Mouse (Mus musculus): ENCODE data around the gene Ccdc96. TPM values are rescaled to one million over a fixed set of nuclear protein-coding genes. Genes with fewer than 3 reads are reported as not detected.

The Ccdc96 gene
- total RNA-seq (2023) = 1 to 10 TPM in 1 of 2 experiments, under 1 TPM in 1; 0.79 to 1.6 TPM

DNA sequence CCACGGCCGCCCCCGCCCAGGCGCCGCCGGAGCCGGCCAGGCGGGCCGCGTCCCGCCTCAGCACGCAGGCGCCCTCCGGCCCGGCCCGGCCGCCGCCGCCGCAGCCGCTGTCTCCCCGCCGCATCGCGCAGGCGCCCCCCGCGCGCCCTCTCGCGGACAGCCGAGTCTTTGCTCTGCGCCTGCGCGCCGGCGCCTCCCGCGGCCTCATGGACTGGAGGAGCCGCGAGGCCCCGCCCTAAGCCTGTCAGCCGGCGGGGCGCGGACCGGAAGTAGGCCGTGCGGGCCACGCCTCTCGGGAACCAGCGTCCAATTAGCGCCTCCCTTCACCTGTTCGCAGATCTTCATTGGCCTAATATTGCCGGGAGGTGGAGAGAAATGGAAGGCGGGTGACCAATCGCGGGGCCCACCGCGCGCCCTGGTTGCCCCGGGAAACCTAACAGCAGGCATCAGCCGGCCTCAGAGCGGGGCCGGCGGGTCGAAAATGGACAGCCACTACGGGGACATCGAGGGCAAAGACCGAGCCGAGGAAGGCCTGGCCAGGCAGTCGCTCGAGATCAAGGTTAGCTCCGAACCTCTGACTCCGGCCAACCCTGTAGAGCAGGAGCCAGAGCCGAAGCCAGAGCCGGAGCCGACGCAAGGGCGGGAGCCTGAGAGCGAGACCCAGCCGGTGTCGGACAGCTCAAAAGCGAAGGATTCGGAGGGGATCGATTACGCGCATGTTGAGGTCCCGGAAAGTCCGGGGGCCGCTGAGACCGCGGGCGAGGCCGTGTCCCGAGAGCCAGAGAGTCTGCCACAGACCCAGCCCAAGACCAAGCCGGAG, at the start of gene Ccdc96, which contains the start of gene Tada2b:
Gene Ccdc96 (plus strand): TSS at position 418 of the 820 bp plus-strand sequence.
Gene Tada2b (minus strand): TSS at position 115 of the 820 bp plus-strand sequence.

DNA sequence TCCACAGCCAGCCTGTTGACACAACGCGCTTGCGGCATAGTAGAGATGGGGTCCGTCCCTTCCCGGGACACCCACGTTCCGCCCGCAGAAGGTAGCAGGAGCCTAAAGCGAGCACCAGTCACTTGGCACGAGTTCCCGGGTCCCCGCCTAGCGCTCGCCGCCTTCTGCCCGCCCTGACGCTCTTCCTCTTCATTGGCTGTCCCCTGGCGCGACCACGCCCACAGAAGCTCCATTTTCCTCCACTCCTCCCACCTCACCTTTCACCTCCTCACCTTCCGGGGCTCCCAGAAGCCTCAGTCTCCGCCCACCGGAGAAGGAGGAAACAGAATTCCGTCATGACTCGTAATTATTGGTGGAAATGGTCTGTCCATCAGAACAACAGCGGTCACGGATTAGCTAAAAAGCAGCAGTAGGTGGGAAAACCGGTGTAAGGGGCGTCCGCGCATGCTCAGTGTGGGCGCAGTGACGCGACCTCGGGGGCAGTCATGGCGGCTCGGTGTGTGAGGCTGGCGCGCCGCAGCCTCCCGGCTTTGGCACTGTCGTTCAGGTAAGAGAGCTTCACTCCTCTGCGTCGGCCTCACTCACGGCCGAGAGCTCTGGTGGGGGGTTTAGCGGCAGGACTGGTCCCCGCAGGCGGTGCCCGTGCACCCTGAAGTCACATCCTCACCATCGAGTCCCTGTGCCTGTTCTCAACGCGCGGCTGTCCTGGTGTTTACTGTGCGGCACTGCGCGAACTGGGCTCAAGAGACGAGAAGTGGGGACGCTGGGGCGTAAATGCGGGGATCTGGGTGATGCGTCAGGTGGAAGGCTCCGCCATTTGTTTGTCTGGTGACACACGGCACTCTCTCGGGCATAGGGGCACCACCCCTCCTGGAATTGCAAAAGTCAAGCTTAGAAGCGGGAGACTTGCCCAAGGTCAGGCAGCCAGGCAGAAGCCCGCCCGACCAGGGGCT, 19.4 kb upstream of the Ccdc96 start, which contains the start of gene Grpel1:
Gene Grpel1 (plus strand): TSS at position 290 of the 953 bp plus-strand sequence.

Other genes with a start within 250 kb of the Ccdc96 start
- under 1 TPM; 0.36 to 0.49 TPM for gene Sorcs2, start 86.4 kb upstream of the Ccdc96 start, total RNA-seq (2023)
- 10 to 100 TPM; 18.1 to 22.2 TPM for gene Grpel1, start 19.6 kb upstream of the Ccdc96 start, total RNA-seq (2023)
- gene Tada2b, start 303 bp upstream of the Ccdc96 start, total RNA-seq (2023) = 10 to 100 TPM; 12.4 to 13.5 TPM
- gene Tbc1d14, start 108.7 kb downstream of the Ccdc96 start, total RNA-seq (2023) = 10 to 100 TPM; 72.4 to 74.3 TPM
- gene D5Ertd579e, start 211.4 kb downstream of the Ccdc96 start, total RNA-seq (2023) = 10 to 100 TPM; 25.8 to 31.7 TPM

Data from neutrophil, adult 59 days (primary cell).